Mouse (Mus musculus): ENCODE measurements around the gene Tspan14.

Gene Tspan14

GRCm38 (mm10) chr14:40917632-40918031 is 49.0 kb downstream of the Tspan14 start:
- peak; percentile 90 for DNase-seq (ENCODE audit: low spot score)

GRCm38 (mm10) chr14:40916667-40917066 is 49.9 kb downstream of the Tspan14 start:
- DNase-seq (ENCODE audit: low spot score), result no peak

- DNase-seq (ENCODE audit: low spot score), result no peak
Measured at GRCm38 (mm10) chr14:40915838-40916237, 50.8 kb downstream of the Tspan14 start.

- no peak for DNase-seq (ENCODE audit: low spot score)
Measured at GRCm38 (mm10) chr14:40914701-40915100, 51.9 kb downstream of the Tspan14 start.

GRCm38 (mm10) chr14:40913709-40914108 is 52.9 kb downstream of the Tspan14 start:
- no peak for DNase-seq (ENCODE audit: low spot score)

GRCm38 (mm10) chr14:40911529-40911928 is 55.1 kb downstream of the Tspan14 start:
- DNase-seq (ENCODE audit: low spot score), result no peak

- no peak for DNase-seq (ENCODE audit: low spot score)
Measured at GRCm38 (mm10) chr14:40908763-40909162, 57.8 kb downstream of the Tspan14 start.

GRCm38 (mm10) chr14:40906770-40907169 is 59.8 kb downstream of the Tspan14 start:
- DNase-seq (ENCODE audit: low spot score), result no peak

- no peak for DNase-seq (ENCODE audit: low spot score)
Measured at GRCm38 (mm10) chr14:40905813-40906212, 60.8 kb downstream of the Tspan14 start.

- DNase-seq (ENCODE audit: low spot score), result no peak
Measured at GRCm38 (mm10) chr14:40902307-40903055, 64.1 kb downstream of the Tspan14 start.

GRCm38 (mm10) chr14:40900267-40900666 is 66.3 kb downstream of the Tspan14 start:
- DNase-seq (ENCODE audit: low spot score), result no peak

- no peak for DNase-seq (ENCODE audit: low spot score)
Measured at GRCm38 (mm10) chr14:40897916-40898315, 68.7 kb downstream of the Tspan14 start.

GRCm38 (mm10) chr14:40895681-40896080 is 70.9 kb downstream of the Tspan14 start:
- DNase-seq (ENCODE audit: low spot score), result no peak

- DNase-seq (ENCODE audit: low spot score), result peak; percentile 88
Measured at GRCm38 (mm10) chr14:40894576-40895247, 71.9 kb downstream of the Tspan14 start.

GRCm38 (mm10) chr14:40893884-40894283 is 72.7 kb downstream of the Tspan14 start:
- no peak for DNase-seq (ENCODE audit: low spot score)

- DNase-seq (ENCODE audit: low spot score), result no peak
Measured at GRCm38 (mm10) chr14:40893196-40893595, 73.4 kb downstream of the Tspan14 start, which contains the start of gene Sh2d4b. Gene Sh2d4b, minus strand, starts transcription at chr14:40893266.

GRCm38 (mm10) chr14:40892326-40892825 is 74.2 kb downstream of the Tspan14 start:
- DNase-seq (ENCODE audit: low spot score), result no peak

- no peak for DNase-seq (ENCODE audit: low spot score)
Measured at GRCm38 (mm10) chr14:40891506-40891905, 75.1 kb downstream of the Tspan14 start.

GRCm38 (mm10) chr14:40889704-40890103 is 76.9 kb downstream of the Tspan14 start:
- DNase-seq (ENCODE audit: low spot score), result peak; percentile 29

- DNase-seq (ENCODE audit: low spot score), result no peak
Measured at GRCm38 (mm10) chr14:40889181-40889580, 77.4 kb downstream of the Tspan14 start.

GRCm38 (mm10) chr14:40886428-40887202 is 80.0 kb downstream of the Tspan14 start:
- no peak for DNase-seq (ENCODE audit: low spot score)

- DNase-seq (ENCODE audit: low spot score), result no peak
Measured at GRCm38 (mm10) chr14:40885752-40886151, 80.9 kb downstream of the Tspan14 start.
